Mouse (Mus musculus) hindbrain, embryonic 13.5 days (tissue): ENCODE data around the gene Arfgef2. TPM values are rescaled to one million over a fixed set of nuclear protein-coding genes. Genes with fewer than 3 reads are reported as not detected.

ENCODE experiments used
- ATAC-seq: fragments of 200-750 bp; cut with Nextera tagmentation; 2 replicates; pipeline ENCODE4 v1.8.0; 2017; ENCODE audit warnings: moderate TSS enrichment; ENCODE audit not compliant: low FRiP score
- H3K27ac ChIP-seq: fragments of 300-500 bp; sonication (generic); 2 replicates; pipeline ENCODE4 v1.5.1; 2015; ENCODE audit warnings: inconsistent platforms, mild to moderate bottlenecking, moderate library complexity
- H3K27me3 ChIP-seq: fragments of 300-500 bp; sonication (generic); 2 replicates; pipeline ENCODE4 v1.6.1; 2015; ENCODE audit warnings: mild to moderate bottlenecking, inconsistent platforms
- H3K36me3 ChIP-seq: fragments of 300-500 bp; sonication (generic); 2 replicates; pipeline ENCODE4 v1.6.1; 2015; ENCODE audit warnings: mild to moderate bottlenecking, inconsistent platforms
- H3K4me1 ChIP-seq: fragments of 300-500 bp; sonication (generic); replicated peaks from 2 replicates; pipeline ENCODE4 v1.6.1; 2015; ENCODE audit warnings: inconsistent platforms
- H3K4me2 ChIP-seq: fragments of 300-500 bp; sonication (generic); 2 replicates; pipeline ENCODE4 v1.6.1; 2015; ENCODE audit warnings: inconsistent platforms, mild to moderate bottlenecking, moderate library complexity
- H3K4me3 ChIP-seq: fragments of 300-500 bp; sonication (generic); 2 replicates; pipeline ENCODE4 v1.5.1; 2015; ENCODE audit warnings: mild to moderate bottlenecking, inconsistent platforms
- H3K9ac ChIP-seq: fragments of 300-500 bp; sonication (generic); 2 replicates; pipeline ENCODE4 v1.6.1; 2015; ENCODE audit warnings: mild to moderate bottlenecking, inconsistent platforms
- H3K9me3 ChIP-seq: fragments of 300-500 bp; sonication (generic); 2 replicates; pipeline ENCODE4 v1.6.1; 2016; ENCODE audit warnings: inconsistent platforms
- WGBS: fragments of 180-500 bp; shearing (Covaris S2); methylation state at CpG from one replicate; pipeline ENCODE4 v1.1.7; 2015; 5-methylcytosine and 5-hydroxymethylcytosine counted together
- polyA plus RNA-seq: library from polyadenylated mRNA; unstranded; fragments of >200 nt; fragmentation: Nextera tagmentation; extraction: Ambion mirVana; gene quantifications from 2 replicates; pipeline ENCODE4 v1.2.1, GENCODE M21; 2015

Gene Arfgef2
- polyA plus RNA-seq, 1 experiment from 2014 or later, result 3.7 TPM

DNA sequence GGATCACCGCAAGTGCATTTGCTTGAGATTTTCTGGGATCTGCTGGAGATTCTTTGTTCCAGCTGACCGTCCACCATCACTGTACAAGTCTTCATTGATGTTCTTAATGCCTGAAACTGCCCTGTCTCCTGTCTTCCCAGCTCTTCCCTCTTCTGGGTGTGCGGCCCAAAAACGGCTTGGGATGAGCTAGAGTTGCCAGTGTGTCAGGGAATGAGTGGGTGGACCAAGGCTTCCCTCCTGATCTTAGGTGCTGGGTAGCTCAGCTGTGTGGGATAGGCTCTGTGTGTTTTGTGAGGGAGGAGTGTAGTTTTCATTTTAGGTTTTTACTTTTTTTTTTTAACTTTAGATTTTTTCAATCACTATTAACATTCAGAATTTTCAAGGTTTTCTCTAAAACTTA, 29.4 kb downstream of the Arfgef2 start:
- no peak overlapping the region for H3K27ac ChIP-seq
- no peak for ATAC-seq
- H3K4me2 ChIP-seq, result no peak overlapping the region
- peaks cover 34% of the 10 kb centered on the region for H3K36me3 ChIP-seq
- no peaks in the 10 kb centered on the region for H3K27me3 ChIP-seq
- no peaks in the 10 kb centered on the region for H3K4me1 ChIP-seq
- no peaks in the 10 kb centered on the region for H3K9me3 ChIP-seq
- no peak overlapping the region for H3K4me3 ChIP-seq
- no peak overlapping the region for H3K9ac ChIP-seq
- WGBS, result 97% methylated on average over 4 of the region's 4 CpGs

DNA sequence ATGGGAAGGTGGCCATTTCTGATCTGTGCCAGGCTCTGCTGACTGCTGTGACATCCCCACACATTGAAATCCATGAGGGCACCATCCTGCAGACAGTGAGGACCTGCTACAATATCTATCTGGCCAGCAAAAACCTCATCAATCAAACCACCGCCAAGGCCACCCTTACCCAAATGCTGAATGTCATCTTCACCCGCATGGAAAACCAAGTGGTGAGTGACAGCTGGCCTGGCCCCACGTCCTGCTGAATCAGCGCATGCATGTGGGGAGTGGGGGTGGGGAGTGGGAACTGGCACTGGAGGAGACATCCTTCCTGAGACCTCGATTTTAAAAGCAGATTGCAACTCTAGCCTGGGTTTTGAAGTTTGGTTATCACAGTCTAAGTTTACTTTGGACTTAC, 30.2 kb downstream of the Arfgef2 start:
- H3K4me2 ChIP-seq, result no peak overlapping the region
- H3K4me3 ChIP-seq, result no peak overlapping the region
- no peak for ATAC-seq
- no peaks in the 10 kb centered on the region for H3K9me3 ChIP-seq
- H3K27ac ChIP-seq, result no peak overlapping the region
- H3K36me3 ChIP-seq, result peaks cover 35% of the 10 kb centered on the region
- H3K27me3 ChIP-seq, result no peaks in the 10 kb centered on the region
- no peaks in the 10 kb centered on the region for H3K4me1 ChIP-seq
- 60% methylated on average over 5 of the region's 5 CpGs for WGBS
- no peak overlapping the region for H3K9ac ChIP-seq

DNA sequence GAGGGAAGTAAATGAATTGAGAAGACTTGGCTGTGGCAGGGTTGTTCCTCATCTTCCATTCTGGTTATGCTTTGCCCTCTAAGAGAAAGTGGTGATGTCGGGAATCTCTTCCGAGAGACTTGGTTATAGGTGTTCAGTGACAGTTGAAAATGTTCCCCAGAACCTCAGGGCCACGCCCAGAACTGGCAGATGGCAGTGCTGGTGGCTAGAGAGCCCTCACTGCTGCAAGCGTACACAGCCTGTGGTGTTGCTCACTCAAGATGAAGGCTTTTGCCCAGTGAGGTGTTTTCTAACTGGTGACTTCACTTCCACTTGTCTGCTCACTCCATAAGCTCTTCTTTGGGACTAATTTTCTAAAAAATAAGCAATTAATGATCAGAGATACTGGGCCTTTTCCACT, 36.4 kb downstream of the Arfgef2 start:
- H3K9me3 ChIP-seq, result no peaks in the 10 kb centered on the region
- H3K27ac ChIP-seq, result no peak overlapping the region
- 87% methylated on average over 4 of the region's 4 CpGs for WGBS
- no peaks in the 10 kb centered on the region for H3K4me1 ChIP-seq
- H3K4me3 ChIP-seq, result no peak overlapping the region
- no peak overlapping the region for H3K4me2 ChIP-seq
- no peak overlapping the region for H3K9ac ChIP-seq
- no peak for ATAC-seq
- H3K27me3 ChIP-seq, result no peaks in the 10 kb centered on the region
- peaks cover 38% of the 10 kb centered on the region for H3K36me3 ChIP-seq

DNA sequence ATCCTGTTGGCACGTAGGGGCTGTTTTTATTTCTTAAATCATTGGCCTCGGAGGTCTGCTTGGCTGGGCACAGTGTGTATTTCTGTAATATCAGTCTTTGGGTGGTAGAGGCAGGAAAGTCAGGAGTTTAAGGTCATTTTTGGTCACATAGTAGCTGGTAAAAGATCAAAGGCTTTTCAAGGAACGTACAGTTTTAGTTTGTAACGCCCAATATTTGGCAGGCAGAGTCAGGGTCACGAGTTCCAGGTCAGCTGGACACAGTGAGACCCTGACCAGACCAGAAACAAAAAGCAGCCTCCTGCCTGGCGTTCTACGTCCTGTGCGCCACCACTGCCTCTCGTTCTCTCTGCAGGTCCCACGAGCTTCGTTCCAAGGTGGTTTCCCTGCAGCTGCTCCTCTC, 45.3 kb downstream of the Arfgef2 start:
- no peak overlapping the region for H3K27ac ChIP-seq
- no peak overlapping the region for H3K4me2 ChIP-seq
- WGBS, result 91% methylated on average over 11 of the region's 11 CpGs
- H3K36me3 ChIP-seq, result peaks cover 71% of the 10 kb centered on the region
- H3K9me3 ChIP-seq, result no peaks in the 10 kb centered on the region
- no peaks in the 10 kb centered on the region for H3K27me3 ChIP-seq
- H3K4me3 ChIP-seq, result no peak overlapping the region
- no peaks in the 10 kb centered on the region for H3K4me1 ChIP-seq
- no peak for ATAC-seq
- no peak overlapping the region for H3K9ac ChIP-seq

DNA sequence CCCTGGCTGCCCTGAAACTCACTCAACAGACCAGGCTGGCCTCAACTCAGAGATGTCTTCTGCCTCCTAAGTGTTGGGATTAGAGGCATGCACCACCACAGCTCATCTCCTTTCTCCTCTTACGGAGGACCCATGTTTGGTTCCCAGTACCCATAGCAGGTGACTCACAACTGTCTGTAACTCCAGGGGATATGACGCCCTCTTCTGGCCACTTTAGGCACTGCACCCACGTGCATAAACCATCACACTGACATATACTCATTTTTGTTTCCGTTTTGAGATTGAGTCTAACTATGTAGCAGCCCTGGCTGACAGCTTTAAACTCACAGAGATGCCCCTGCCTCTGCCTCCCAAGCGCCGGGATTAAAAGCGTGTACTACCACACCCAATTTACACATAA, 46.9 kb downstream of the Arfgef2 start:
- 93% methylated on average over 7 of the region's 7 CpGs for WGBS
- peaks cover 73% of the 10 kb centered on the region for H3K36me3 ChIP-seq
- no peak overlapping the region for H3K9ac ChIP-seq
- H3K27me3 ChIP-seq, result no peaks in the 10 kb centered on the region
- H3K4me1 ChIP-seq, result no peaks in the 10 kb centered on the region
- no peak for ATAC-seq
- no peaks in the 10 kb centered on the region for H3K9me3 ChIP-seq
- no peak overlapping the region for H3K27ac ChIP-seq
- H3K4me3 ChIP-seq, result no peak overlapping the region
- no peak overlapping the region for H3K4me2 ChIP-seq

DNA sequence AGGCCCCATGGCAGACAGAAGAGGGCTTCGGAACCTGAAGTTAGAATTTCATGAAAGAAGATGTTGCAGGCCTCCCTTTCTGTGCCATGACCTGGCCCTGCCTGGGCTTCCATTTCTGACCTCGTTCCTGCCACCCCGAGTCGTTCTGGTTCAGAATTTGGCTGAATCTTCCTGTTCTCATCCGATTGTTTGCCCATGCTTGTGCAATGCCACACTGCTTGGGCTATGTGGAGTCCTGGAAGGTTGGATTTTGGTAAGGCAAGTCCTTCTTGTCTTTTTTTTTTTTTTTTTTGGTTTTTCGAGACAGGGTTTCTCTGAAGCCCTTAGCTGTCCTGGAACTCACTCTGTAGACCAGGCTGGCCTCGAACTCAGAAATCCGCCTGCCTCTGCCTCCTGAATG, 50.4 kb downstream of the Arfgef2 start:
- Histone ChIP-seq H3K9me3 (no peaks in the 10 kb centered on the region), H3K4me1 (no peaks in the 10 kb centered on the region), H3K4me2 (no peak overlapping the region), H3K9ac (no peak overlapping the region), H3K4me3 (no peak overlapping the region), H3K27ac (no peak overlapping the region), H3K36me3 (peaks cover 85% of the 10 kb centered on the region), H3K27me3 (no peaks in the 10 kb centered on the region)
- ATAC-seq, result no peak
- 95% methylated on average over 8 of the region's 8 CpGs for WGBS

DNA sequence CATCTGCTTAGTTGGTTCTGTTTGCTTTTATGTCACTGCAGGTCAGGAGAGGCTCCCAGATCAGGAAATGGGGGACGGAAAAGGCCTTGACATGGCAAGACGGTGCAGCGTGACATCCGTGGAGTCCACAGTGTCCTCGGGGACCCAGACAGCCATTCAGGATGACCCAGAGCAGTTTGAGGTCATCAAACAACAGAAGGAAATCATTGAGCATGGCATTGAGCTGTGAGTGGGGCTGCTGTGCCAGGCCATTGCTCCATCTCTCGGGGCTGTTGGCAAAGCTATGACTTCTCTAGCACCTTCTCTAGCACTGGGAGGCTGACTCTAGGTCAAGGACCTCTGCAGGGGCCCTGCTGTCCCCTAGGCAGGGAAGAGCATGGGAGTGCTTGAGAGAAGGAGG, 51.0 kb downstream of the Arfgef2 start:
- H3K9me3 ChIP-seq, result no peaks in the 10 kb centered on the region
- H3K4me3 ChIP-seq, result no peak overlapping the region
- WGBS, result 90% methylated on average over 6 of the region's 6 CpGs
- ATAC-seq, result no peak
- H3K4me1 ChIP-seq, result no peaks in the 10 kb centered on the region
- no peak overlapping the region for H3K27ac ChIP-seq
- no peak overlapping the region for H3K4me2 ChIP-seq
- no peak overlapping the region for H3K9ac ChIP-seq
- no peaks in the 10 kb centered on the region for H3K27me3 ChIP-seq
- H3K36me3 ChIP-seq, result peaks cover 85% of the 10 kb centered on the region

DNA sequence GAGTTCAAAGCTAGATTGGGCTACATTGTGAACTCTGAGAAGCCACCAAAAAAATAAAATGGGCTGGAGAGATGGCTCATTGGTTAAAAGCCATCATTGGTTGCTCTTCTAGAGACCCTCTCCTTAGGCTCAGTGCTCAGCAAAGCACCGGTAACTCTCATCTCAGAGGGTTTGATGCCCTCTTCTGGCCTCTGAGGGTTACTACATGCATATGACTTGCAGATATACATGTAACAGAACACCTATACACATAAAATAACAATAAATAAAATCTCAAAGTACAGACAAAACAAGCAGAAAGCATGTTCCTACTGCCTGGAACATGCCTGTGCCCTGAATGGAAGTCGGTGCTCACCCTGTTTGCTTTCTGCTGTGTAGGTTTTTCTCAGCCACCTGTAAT, 51.7 kb downstream of the Arfgef2 start:
- Histone ChIP-seq H3K4me1 (no peaks in the 10 kb centered on the region), H3K27me3 (no peaks in the 10 kb centered on the region), H3K4me2 (no peak overlapping the region), H3K27ac (no peak overlapping the region), H3K36me3 (peaks cover 85% of the 10 kb centered on the region), H3K4me3 (no peak overlapping the region), H3K9me3 (no peaks in the 10 kb centered on the region), H3K9ac (no peak overlapping the region)
- 91% methylated on average over 2 of the region's 2 CpGs for WGBS
- ATAC-seq, result no peak

DNA sequence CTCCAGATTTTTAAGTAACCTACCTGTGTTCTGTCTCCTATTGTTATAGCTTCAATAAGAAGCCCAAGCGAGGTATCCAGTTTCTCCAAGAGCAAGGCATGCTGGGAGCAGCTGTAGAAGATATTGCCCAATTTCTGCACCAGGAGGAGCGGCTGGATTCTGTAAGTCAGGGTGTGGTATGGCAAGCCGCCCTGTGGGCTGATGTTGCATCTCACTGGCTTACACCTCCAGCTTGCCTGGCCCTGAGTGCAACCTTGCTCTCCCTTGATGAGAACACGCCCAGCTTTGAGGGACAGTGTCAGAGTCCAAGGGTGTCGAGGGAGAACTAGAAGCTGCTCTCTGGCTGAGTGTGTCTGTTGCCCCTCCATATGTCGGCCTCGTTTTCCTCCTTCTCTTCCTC, 53.8 kb downstream of the Arfgef2 start:
- 89% methylated on average over 7 of the region's 7 CpGs for WGBS
- no peaks in the 10 kb centered on the region for H3K4me1 ChIP-seq
- no peak overlapping the region for H3K4me2 ChIP-seq
- H3K4me3 ChIP-seq, result no peak overlapping the region
- H3K9ac ChIP-seq, result no peak overlapping the region
- H3K27me3 ChIP-seq, result no peaks in the 10 kb centered on the region
- H3K36me3 ChIP-seq, result peaks cover 83% of the 10 kb centered on the region
- no peak for ATAC-seq
- H3K27ac ChIP-seq, result no peak overlapping the region
- H3K9me3 ChIP-seq, result no peaks in the 10 kb centered on the region

DNA sequence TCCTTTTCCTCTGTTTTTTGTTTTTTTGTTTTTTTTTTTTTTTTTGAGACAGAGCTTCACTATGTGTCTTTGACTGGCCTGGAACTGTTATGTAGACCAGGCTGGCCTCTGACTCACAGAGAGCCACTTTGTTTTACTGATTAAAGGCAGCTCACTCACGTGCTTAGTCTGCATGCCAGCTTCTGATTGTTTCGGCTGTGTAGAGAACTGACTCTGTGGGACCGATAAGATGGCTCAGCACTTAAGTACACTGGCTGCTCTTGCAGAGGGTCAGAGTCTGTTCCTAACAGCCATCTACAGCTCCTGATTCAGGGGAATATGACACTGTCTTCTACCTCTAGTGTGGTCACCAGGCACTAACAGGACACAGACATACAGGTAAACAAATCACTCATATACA, 57.1 kb downstream of the Arfgef2 start:
- no peak overlapping the region for H3K4me2 ChIP-seq
- H3K36me3 ChIP-seq, result peaks cover 91% of the 10 kb centered on the region
- WGBS, result 70% methylated on average over 3 of the region's 3 CpGs
- ATAC-seq, result no peak
- no peaks in the 10 kb centered on the region for H3K4me1 ChIP-seq
- H3K9ac ChIP-seq, result no peak overlapping the region
- no peak overlapping the region for H3K27ac ChIP-seq
- H3K4me3 ChIP-seq, result no peak overlapping the region
- H3K9me3 ChIP-seq, result no peaks in the 10 kb centered on the region
- no peaks in the 10 kb centered on the region for H3K27me3 ChIP-seq

DNA sequence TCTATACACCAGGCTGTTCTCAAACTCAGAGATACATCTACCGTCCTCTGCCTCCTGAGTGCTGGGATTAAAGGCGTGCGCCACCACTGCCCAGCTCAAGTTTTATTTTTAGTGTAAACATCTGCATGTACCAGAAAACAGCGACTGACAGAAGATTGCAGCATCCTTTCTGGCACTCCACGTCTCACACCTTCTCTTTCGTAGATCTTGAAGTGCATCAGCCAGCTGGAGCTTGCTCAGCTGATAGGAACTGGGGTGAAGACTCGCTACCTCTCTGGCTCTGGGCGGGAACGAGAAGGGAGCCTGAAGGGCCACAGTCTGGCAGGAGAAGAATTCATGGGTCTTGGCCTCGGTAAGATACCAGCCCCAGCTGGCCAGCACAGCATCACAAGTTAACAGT, 60.1 kb downstream of the Arfgef2 start:
- no peak for ATAC-seq
- Histone ChIP-seq H3K9me3 (no peaks in the 10 kb centered on the region), H3K4me1 (no peaks in the 10 kb centered on the region), H3K4me2 (no peak overlapping the region), H3K27me3 (no peaks in the 10 kb centered on the region), H3K4me3 (no peak overlapping the region), H3K9ac (no peak overlapping the region), H3K36me3 (peaks cover 96% of the 10 kb centered on the region), H3K27ac (no peak overlapping the region)
- 87% methylated on average over 10 of the region's 10 CpGs for WGBS

DNA sequence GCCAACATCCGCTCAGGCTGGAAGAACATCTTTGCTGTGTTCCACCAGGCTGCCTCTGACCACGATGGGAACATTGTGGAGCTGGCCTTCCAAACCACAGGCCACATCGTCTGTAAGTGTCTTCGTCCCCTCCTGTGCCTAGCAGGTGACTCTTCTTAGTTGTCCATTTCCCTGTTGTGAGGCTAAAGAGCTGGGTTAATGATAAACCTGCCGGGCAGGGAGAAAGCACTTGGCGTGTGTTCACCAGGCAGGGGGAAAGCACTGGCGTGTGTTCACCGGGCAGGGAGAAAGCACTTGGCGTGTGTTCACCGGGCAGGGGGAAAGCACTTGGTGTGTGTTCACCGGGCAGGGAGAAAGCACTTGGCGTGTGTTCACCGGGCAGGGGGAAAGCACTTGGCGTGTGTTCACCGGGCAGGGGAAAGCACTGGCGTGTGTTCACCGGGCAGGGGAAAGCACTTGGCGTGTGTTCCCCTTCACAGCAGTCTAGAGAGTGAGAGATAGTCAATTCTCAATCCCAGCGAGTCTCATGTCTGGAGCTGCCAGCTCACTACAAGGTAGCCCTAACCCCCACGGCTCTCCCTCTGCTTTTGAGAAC, 65.0 kb downstream of the Arfgef2 start:
- peaks cover 92% of the 10 kb centered on the region for H3K36me3 ChIP-seq

DNA sequence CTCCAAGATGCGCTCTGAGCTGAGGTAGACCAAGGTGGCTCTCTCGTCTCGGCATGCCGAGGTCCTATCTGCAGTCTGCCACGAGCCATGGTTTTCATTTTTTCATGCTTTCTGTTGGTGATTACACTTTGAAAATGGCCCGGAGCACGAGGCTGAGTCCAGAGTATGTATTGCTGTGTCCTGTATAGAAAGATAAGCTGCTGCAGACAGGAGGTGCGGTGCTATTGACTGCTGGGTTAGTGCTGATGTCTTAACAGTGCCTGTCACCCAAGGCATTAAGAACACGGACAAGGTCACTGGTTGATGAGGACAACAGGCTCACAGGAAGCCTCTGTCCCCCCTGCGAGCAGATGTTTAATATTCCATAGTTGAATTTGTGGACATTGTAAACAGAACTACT, 65.5 kb downstream of the Arfgef2 start:
- no peak overlapping the region for H3K27ac ChIP-seq

More for the DNA sequence above, 65.0 kb downstream of the Arfgef2 start:
- no peak overlapping the region for H3K9ac ChIP-seq
- H3K9me3 ChIP-seq, result no peaks in the 10 kb centered on the region
- no peak for ATAC-seq
- no peaks in the 10 kb centered on the region for H3K4me1 ChIP-seq
- no peak overlapping the region for H3K4me3 ChIP-seq
- no peak overlapping the region for H3K4me2 ChIP-seq
- H3K27me3 ChIP-seq, result no peaks in the 10 kb centered on the region
- WGBS, result 79% methylated on average over 20 of the region's 20 CpGs
- no peak overlapping the region for H3K27ac ChIP-seq

More for the DNA sequence above, 65.5 kb downstream of the Arfgef2 start:
- ATAC-seq, result no peak
- 91% methylated on average over 10 of the region's 10 CpGs for WGBS
- Histone ChIP-seq H3K4me1 (no peaks in the 10 kb centered on the region), H3K27me3 (no peaks in the 10 kb centered on the region), H3K4me3 (no peak overlapping the region), H3K9me3 (no peaks in the 10 kb centered on the region), H3K36me3 (peaks cover 91% of the 10 kb centered on the region), H3K4me2 (no peak overlapping the region), H3K9ac (no peak overlapping the region)
